Mouse (Mus musculus) kidney, postnatal 25 days (tissue): ENCODE data around the gene Nmd3.

Experiments
- DNase-seq, 2 experiments: peaks; one replicate each; pipeline ENCODE4 v3.0.0; 2021; ENCODE audit warnings: mixed read lengths in 2 of 2

Nmd3 gene

DNA sequence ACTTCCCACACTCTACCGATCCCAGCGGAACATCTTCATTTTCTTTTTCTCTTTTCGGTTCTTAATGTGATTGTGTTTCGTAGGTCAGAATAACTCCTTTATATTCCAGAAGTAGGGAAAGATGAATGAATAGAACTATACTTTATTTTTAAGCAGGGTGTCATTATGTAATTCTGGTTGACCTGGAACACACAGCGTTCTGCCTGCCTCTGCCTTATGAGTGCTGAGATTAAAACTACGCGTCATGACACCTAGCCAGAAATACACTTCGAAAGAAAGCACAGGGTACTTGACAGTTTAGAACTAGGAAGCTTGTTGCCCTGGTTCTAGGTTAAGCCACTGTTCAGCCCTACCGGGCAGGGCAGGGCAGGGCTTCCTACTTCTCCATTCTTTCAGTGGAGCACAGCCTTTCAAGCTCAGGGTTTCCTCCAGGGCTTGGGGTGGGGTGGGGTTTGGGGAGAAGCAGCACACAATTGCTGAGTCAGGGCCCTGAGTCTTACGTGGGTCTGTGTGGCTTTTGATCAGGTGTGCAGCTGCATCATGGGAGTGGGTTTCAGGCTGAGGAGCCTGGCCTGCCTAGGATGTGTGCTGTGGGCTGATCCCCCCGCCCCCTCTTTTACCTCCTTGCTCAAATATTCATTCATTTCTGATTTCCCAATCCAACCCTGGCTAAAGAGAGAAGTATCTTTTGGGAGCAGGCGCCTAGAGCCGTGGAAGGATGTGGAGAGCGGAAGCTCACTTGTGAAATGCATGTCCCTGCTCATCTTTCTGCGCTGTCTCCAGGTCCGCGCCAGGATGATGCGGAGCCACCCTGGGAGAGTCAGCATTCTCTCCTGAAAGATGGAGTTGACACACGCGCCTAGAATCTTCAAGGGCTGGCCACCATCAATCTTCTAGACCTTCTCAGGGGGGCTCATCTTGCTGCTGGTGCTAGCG, 42.1 kb downstream of the Nmd3 start:
- DNase-seq = no peak

DNA sequence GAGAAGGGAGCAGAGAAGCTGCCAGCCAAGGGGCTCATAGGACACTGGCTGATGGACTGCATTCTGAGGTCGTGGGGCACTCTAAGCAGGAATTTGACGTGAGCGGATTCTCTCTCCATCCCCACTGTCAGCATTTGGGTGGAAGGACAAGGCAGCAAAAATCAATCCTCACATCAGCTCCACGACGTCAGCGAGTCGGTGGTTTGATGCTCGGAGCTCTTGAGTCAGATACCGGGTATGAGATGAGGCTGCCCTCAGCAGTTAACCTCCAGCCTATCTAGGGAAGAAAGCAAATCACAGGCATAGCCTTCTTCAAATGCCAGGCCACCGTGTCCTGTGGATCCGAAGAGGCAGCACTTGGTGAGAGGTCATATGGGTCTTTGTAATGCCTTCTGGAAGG, 43.4 kb downstream of the Nmd3 start:
- no peak for DNase-seq

DNA sequence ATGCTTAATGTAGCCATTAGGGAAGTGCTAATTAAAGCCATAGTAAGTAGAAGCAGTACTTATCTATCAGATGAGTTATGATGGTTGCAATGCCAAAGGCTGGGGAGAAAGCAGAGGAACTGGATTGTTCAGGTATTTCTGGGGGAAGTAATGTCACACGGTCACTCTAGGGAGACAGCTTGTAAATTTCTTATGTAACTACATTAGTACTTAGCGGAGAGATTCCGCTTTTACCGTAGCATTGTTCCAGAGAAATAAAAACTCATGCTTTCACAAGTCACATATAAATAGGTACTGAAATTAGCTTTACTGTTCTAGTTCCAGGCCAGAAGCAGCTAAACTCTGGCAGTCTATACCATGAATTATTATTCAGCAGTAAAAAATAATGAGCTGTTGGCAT, 47.4 kb downstream of the Nmd3 start:
- no peak for DNase-seq

DNA sequence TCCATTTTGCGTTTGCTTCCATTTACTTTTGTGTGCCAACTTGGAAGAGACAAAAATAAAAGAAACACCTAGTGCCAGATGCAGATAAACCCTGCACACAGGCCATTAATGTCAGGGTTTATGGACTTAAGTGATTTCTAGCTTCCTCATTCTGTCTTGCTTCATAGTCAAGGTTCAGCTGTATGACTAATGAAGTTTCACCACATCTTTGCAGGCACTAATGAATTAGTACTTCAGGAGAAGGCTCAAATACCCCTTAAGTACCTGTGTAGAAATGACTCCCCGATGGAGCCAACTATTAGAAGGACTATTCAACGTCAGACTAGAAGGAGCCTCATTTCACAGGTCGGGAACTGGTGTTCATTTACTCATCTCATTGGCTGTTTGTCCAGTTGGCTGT, 51.6 kb downstream of the Nmd3 start:
- DNase-seq = no peak

DNA sequence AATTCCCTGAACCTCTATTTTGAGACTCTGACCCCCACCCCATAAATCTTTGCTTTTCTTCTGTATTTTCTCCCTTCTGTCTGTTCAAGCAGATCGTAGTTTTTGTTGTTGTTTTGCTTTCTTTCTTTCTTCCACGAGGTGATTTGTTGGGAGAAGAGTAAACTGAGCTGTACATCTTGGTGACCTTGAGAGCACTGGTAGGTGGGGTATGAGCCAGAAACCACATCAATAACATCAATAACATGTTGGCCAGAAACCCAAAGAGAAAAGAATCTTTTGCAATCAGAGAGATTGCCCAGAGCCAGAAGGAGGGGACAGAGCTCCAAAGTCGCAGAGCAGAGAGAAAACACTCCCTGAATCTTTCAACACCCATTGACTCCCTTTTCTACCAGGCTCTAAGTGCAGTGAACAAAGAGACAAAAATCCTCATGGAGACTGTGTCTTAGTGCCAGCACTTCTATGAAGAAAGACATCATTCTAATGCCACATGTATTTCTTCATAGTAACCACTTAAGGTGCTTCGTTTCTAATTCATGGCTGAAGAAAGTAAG, 57.5 kb downstream of the Nmd3 start:
- DNase-seq = no peak

DNA sequence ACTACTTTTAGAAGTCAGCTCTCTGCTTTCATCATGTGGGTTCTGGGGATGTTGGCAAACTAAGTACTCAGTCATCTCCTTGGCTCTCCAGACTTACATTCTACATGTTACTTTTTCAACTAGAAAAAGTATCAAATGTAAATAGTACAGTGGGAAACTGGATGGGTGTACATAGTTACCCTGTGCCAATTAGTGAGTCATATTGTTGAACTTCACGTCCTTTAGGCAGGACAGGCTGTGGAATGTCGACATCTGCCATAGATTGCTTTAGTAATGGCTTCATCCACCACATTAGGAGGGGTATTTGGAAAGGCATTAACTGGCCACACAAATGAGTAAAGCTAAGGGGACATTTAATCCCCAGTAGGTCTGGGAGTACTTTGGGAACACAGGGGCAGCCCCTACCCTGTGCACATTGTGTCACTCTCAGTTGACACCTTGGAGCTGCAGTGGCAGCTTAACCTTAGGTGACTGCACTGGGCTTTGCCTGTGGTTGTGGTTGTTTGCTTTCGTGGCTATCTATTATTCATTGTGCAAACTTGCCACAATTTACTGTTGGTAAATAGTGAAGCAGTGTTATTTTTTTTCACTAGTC, 71.1 kb downstream of the Nmd3 start:
- DNase-seq = no peak

DNA sequence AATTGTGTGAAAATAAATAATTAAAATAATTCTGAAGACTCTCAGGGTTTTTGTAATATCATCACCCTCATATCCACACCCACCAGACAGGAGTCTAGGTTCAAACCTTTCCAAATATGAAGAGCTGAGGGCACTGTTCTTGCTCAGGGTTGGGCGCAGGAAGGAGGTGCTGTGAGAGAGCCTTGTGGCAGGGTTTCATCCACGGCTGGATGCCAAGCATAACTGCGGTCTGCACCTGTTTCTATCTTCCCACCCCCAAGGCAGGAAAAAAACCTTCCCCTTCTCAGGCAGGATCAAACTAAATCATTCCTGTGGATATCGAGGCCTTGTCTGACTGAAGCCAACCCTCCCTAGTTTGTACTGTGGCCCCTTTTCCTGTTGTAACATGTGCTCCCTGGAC, 75.7 kb downstream of the Nmd3 start:
- DNase-seq = no peak

DNA sequence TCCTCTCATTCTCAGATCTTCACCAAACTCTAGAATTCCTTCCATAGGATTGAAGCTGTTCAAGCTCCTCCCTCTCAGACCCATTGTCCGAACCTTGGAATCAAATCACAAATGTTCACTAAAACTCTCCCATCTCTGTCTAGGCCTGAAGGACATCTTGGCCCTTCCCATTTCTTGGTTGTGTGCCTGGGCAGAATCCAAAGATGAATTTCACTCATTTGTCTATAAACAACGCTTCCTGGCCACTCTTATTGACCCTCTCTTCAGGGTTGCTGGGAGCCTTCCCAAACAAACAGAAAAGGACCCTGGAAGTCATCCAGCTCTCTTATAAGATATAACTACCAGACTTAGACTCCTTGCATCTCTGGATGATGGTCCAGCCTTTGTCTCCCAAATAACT, 76.2 kb downstream of the Nmd3 start:
- DNase-seq = no peak

DNA sequence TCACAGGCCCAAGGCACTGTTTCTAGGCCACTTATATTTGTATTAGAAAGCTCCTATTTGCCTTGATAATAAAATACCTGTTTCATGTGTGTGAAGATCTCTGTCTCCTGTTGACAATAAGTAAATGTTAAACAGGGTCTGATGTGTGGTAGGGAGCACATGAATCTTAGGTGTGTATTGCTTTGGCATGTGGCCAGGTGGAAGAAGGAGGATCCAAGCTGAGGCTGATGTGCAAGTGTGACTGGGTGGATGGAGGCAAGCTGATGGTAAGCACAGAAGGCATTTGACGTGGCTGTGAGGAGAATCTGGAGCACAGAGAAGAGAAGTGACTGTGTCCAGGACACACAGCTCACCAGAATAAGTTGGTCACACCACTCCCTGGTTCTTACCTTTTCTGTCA, 77.3 kb downstream of the Nmd3 start:
- no peak for DNase-seq

DNA sequence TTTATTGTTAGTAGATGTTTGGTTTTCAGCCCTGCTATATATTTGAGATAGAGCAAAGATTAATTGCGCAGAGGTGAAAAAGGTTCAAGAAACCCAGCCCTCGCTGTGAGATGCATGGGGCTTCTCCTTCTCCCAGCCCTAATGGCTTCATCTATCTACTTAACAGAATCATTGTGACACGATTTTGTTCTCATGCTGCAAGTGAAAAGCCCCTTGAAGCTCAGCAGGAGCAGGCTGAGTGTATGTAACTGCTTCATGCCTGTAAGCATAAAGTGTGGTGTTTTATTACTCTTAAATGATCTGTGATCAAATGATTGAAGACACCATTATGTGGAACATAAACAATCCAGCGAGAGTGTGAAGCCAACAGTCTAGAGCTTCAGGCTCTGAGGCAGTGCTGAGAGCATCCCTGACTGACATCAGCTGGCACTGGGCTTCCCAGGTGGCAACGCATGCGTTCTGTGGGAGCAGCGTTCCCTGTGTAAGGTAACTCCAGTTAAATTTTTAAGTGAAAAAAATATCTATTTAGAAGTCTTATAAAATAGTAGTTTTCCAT, 79.1 kb downstream of the Nmd3 start:
- DNase-seq = no peak

DNA sequence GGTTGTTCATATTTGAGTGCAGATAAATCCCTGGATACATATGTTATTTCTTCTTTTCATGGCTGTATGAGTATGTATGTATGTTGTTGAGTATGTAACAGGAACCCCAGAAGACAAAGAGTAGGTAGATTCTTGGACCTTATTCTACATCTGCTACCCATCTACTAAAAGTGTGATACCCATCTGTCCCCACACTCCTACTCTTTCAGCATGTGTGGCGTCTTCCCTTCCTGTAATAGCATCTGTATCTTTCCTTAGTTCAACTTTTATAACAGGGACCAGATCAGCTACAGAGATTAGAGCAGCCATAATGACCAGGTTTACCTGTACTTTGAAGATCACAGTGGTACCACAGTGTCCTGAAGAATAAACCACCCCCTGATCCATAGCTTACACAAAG, 81.4 kb downstream of the Nmd3 start:
- no peak for DNase-seq
